Mouse (Mus musculus) left cerebral cortex, postnatal 36 days (tissue): ENCODE data around the gene Borcs7. TPM values are rescaled to one million over a fixed set of nuclear protein-coding genes. Genes with fewer than 3 reads are reported as not detected.

Experiments
- DNase-seq, 2 experiments: peaks; one replicate each; pipeline ENCODE4 v3.0.0; 2021 to 2022; ENCODE audit warnings: low spot score in 2 of 2, mixed read lengths in 1 of 2
- intact Hi-C: fragments of 180-260 bp; cut with DNase I; formaldehyde crosslinking; loops from one replicate; pipeline ENCODE4 v1.15.1; 2025
- total RNA-seq, 2 experiments: library from RNA; stranded (reverse); gene quantifications; 2 replicates each; pipeline ENCODE4 v1.2.3; 2021

Borcs7 gene
- 10 to 100 TPM; 24.2 to 24.7 TPM for total RNA-seq

GRCm38 (mm10) chr19:46689460-46690372 lies at the start of gene Borcs7:
TSS of gene Borcs7 (plus strand) at chr19:46689906.
- intact Hi-C loops: no loop called here

GRCm38 (mm10) chr19:46640780-46641179 lies 48.9 kb upstream of the Borcs7 start:
- intact Hi-C loops: loop anchor here (5.0 kb wide), 1 partner anchor 38 kb away; no protein-coding TSS in a partner anchor
- DNase-seq: no peak

More at GRCm38 (mm10) chr19:46689460-46690372, at the start of gene Borcs7:
- DNase-seq: peak; percentile 95 to 96

- intact Hi-C loops: loop anchor here (5.0 kb wide), 1 partner anchor 39 kb away; no protein-coding TSS in a partner anchor
- no peak for DNase-seq
Observed at GRCm38 (mm10) chr19:46641420-46642085, 48.2 kb upstream of the Borcs7 start.

GRCm38 (mm10) chr19:46642136-46642753 lies 47.5 kb upstream of the Borcs7 start:
- intact Hi-C loops: loop anchor here (5.0 kb wide), 1 partner anchor 40 kb away; no protein-coding TSS in a partner anchor

GRCm38 (mm10) chr19:46643236-46643635 lies 46.5 kb upstream of the Borcs7 start:
- intact Hi-C loops: loop anchor here (5.0 kb wide), 1 partner anchor 41 kb away; no protein-coding TSS in a partner anchor
- DNase-seq: no peak

More at GRCm38 (mm10) chr19:46642136-46642753, 47.5 kb upstream of the Borcs7 start:
- no peak for DNase-seq

GRCm38 (mm10) chr19:46644343-46644792 lies 45.3 kb upstream of the Borcs7 start:
- no peak for DNase-seq
- intact Hi-C loops: loop anchor here (5.0 kb wide), 1 partner anchor 42 kb away; no protein-coding TSS in a partner anchor

GRCm38 (mm10) chr19:46644793-46645602 lies 44.7 kb upstream of the Borcs7 start:
- no peak for DNase-seq
- intact Hi-C loops: loop anchor here (5.0 kb wide), 2 partner anchors 43 to 58 kb away; no protein-coding TSS in a partner anchor

GRCm38 (mm10) chr19:46646041-46646481 lies 43.6 kb upstream of the Borcs7 start:
- no peak for DNase-seq
- intact Hi-C loops: loop anchor here (5.0 kb wide), 1 partner anchor 59 kb away; no protein-coding TSS in a partner anchor

- no peak for DNase-seq
- intact Hi-C loops: loop anchor here (5.0 kb wide), 1 partner anchor 60 kb away; no protein-coding TSS in a partner anchor
Observed at GRCm38 (mm10) chr19:46647254-46647653, 42.5 kb upstream of the Borcs7 start.

GRCm38 (mm10) chr19:46647850-46648249 lies 41.9 kb upstream of the Borcs7 start:
- DNase-seq: no peak
- intact Hi-C loops: loop anchor here (5.0 kb wide), 1 partner anchor 61 kb away; no protein-coding TSS in a partner anchor

- no peak for DNase-seq
- intact Hi-C loops: loop anchor here (5.0 kb wide), 1 partner anchor 61 kb away; no protein-coding TSS in a partner anchor
Observed at GRCm38 (mm10) chr19:46648565-46648964, 41.1 kb upstream of the Borcs7 start.

- no peak for DNase-seq
- intact Hi-C loops: no loop called here
Observed at GRCm38 (mm10) chr19:46653188-46653587, 36.5 kb upstream of the Borcs7 start.

- intact Hi-C loops: no loop called here
Observed at GRCm38 (mm10) chr19:46653616-46654235, 36.0 kb upstream of the Borcs7 start.

GRCm38 (mm10) chr19:46655626-46656025 lies 34.1 kb upstream of the Borcs7 start:
- intact Hi-C loops: no loop called here
- DNase-seq: no peak

More at GRCm38 (mm10) chr19:46653616-46654235, 36.0 kb upstream of the Borcs7 start:
- DNase-seq: no peak

GRCm38 (mm10) chr19:46656151-46656840 lies 33.4 kb upstream of the Borcs7 start:
- DNase-seq: no peak
- intact Hi-C loops: no loop called here

- intact Hi-C loops: no loop called here
Observed at GRCm38 (mm10) chr19:46657339-46658020, 32.2 kb upstream of the Borcs7 start.

GRCm38 (mm10) chr19:46658348-46658747 lies 31.4 kb upstream of the Borcs7 start:
- intact Hi-C loops: no loop called here
- DNase-seq: no peak

More at GRCm38 (mm10) chr19:46657339-46658020, 32.2 kb upstream of the Borcs7 start:
- no peak for DNase-seq
